Mouse (Mus musculus) liver, adult 2 months (tissue): ENCODE data around the gene Lpar5. TPM values are rescaled to one million over a fixed set of nuclear protein-coding genes. Genes with fewer than 3 reads are reported as not detected.

Source experiments
- DNase-seq: peaks from one replicate; pipeline ENCODE4 v3.0.0-alpha.2; 2011; ENCODE audit warnings: low read depth, low spot score; ENCODE audit errors: extremely low read depth
- H3K27ac ChIP-seq: fragments of 200-500 bp; replicated peaks from 2 replicates; pipeline ENCODE4 v1.5.1; 2012; ENCODE audit warnings: low read depth, mild to moderate bottlenecking, control low read depth, inconsistent platforms, low read length; ENCODE audit not compliant: insufficient read depth
- H3K27me3 ChIP-seq: fragments of 200-500 bp; 2 replicates; pipeline ENCODE4 v1.6.1; 2012; ENCODE audit warnings: mild to moderate bottlenecking, moderate library complexity, low read length, inconsistent platforms; ENCODE audit not compliant: control insufficient read depth, insufficient read depth
- H3K36me3 ChIP-seq: fragments of 200-500 bp; 2 replicates; pipeline ENCODE4 v1.6.1; 2012; ENCODE audit warnings: low read length, inconsistent platforms; ENCODE audit not compliant: control insufficient read depth, insufficient read depth
- H3K4me1 ChIP-seq: fragments of 200-500 bp; 2 replicates; pipeline ENCODE4 v1.6.1; 2011; ENCODE audit warnings: low read length; ENCODE audit not compliant: control insufficient read depth, insufficient read depth
- H3K4me3 ChIP-seq: fragments of 200-500 bp; 2 replicates; pipeline ENCODE4 v1.5.1; 2011; ENCODE audit warnings: low read depth, mild to moderate bottlenecking, control low read depth, low read length, moderate library complexity; ENCODE audit not compliant: insufficient read depth
- H3K79me2 ChIP-seq: fragments of 200-500 bp; 2 replicates; pipeline ENCODE4 v1.6.1; 2012; ENCODE audit warnings: inconsistent platforms, mild to moderate bottlenecking, low read length, moderate library complexity; ENCODE audit not compliant: control insufficient read depth, insufficient read depth
- H3K9ac ChIP-seq: fragments of 200-500 bp; 2 replicates; pipeline ENCODE4 v1.6.1; 2012; ENCODE audit warnings: low read depth, mild to moderate bottlenecking, control low read depth, inconsistent platforms, low read length
- CTCF ChIP-seq: fragments of 200-500 bp; IDR thresholded peaks from 2 replicates; pipeline ENCODE4 v1.5.1; 2011; ENCODE audit warnings: low read depth, low read length, control low read depth
- POLR2A ChIP-seq: fragments of 200-500 bp; IDR thresholded peaks from 2 replicates; pipeline ENCODE4 v1.6.1; 2011; ENCODE audit warnings: low read length, control low read depth; ENCODE audit not compliant: insufficient read depth; ENCODE audit errors: extremely low read depth
- WGBS: fragments of 180-500 bp; shearing (Covaris S2); methylation state at CpG from one replicate; pipeline ENCODE4 v1.1.7; 2018; 5-methylcytosine and 5-hydroxymethylcytosine counted together
- polyA plus RNA-seq: library from polyadenylated mRNA; depleted of rRNA; stranded (reverse); fragments of >200 nt; gene quantifications from 2 replicates; pipeline ENCODE4 v1.2.3, GENCODE M21; 2012
- total RNA-seq: library from RNA; depleted of rRNA; stranded (reverse); fragments of >200 nt; gene quantifications from 2 replicates; pipeline ENCODE4 v1.2.3, GENCODE M21; 2014

Lpar5 gene
- total and polyA plus RNA-seq, 2 experiments = 1.2 TPM; not detected in 1

DNA sequence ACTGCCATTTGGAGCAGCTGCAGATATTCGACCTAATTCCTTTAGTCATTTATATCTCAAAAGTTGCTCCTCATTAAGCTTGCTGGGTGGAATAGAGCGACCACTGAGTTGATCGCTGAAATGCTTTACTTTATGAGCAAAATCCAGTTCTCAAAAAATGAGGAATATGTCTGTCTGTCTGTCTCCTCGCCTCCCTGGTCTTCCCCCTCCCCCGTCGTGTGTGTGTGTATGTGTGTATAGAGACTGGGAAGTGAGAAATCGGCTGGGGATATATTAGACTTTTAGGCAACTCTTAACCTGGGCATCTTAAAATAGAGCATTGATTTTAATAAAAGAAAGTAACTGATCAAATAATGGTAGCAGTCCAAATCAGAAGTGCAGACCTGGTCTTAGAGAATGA lies 27.5 kb upstream of the Lpar5 start:
- 9% methylated on average over 7 of the region's 7 CpGs for WGBS
- Histone ChIP-seq H3K9ac (peak overlapping the region; percentile 70), H3K27ac (peak overlapping the region; percentile 73), H3K4me1 (peaks cover 6% of the 10 kb centered on the region), H3K4me3 (peak overlapping the region; percentile 77), H3K27me3 (no peaks in the 10 kb centered on the region), H3K79me2 (peaks cover 3% of the 10 kb centered on the region; the same call in 1 of the 2 replicates), H3K36me3 (peaks cover 19% of the 10 kb centered on the region)
- TF ChIP-seq POLR2A = no peak
- TF ChIP-seq CTCF = no peak
- DNase-seq = no peak

DNA sequence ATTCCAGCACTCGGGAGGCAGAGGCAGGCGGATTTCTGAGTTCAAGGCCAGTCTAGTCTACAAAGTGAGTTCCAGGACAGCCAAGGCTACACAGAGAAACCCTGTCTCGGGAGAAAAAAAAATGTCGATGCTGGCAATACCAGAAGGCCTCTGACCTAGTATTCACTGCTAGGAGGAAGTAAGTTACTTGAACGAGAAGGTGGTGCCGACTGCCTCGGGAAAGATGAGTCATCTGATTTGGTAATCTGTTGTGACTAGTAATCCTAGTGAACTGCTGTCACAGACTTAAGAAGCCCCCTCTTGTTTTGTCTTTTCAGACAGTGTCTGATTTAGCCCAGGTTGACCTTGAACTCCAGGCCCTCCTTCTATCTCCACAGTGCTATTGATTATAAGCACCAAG lies 26.7 kb upstream of the Lpar5 start:
- 41% methylated on average over 7 of the region's 7 CpGs for WGBS
- Histone ChIP-seq H3K4me3 (no peak overlapping the region), H3K27ac (no peak overlapping the region), H3K36me3 (peaks cover 17% of the 10 kb centered on the region), H3K27me3 (no peaks in the 10 kb centered on the region), H3K9ac (no peak overlapping the region), H3K4me1 (peaks cover 6% of the 10 kb centered on the region), H3K79me2 (peaks cover 3% of the 10 kb centered on the region; the same call in 1 of the 2 replicates)
- peak; percentile 60 for DNase-seq
- TF ChIP-seq CTCF = no peak
- TF ChIP-seq POLR2A = no peak

DNA sequence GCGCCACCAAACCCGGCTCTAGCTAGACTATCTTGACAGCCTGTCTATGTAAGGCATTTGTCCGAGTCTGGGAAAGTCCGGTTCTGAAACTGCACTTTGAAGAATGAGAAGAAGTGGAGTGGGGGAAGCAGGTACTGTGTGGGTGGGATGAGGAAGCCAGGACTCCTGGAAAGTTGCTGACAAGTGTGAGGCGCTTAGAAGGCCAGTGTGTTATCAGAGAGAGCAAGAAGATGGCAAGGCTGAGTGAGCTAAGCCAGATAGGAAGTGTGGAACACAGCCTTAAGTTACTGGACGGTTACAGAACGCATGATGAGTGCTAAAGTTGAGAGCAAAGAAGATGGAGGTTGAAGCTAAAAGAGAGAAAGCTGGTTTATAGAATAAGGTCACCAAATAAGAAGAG lies 25.6 kb upstream of the Lpar5 start:
- 86% methylated on average over 7 of the region's 7 CpGs for WGBS
- Histone ChIP-seq H3K27me3 (no peaks in the 10 kb centered on the region), H3K79me2 (peaks cover 3% of the 10 kb centered on the region; the same call in 1 of the 2 replicates), H3K36me3 (peaks cover 17% of the 10 kb centered on the region; the same call in 1 of the 2 replicates), H3K27ac (no peak overlapping the region), H3K9ac (no peak overlapping the region), H3K4me3 (no peak overlapping the region), H3K4me1 (peaks cover 9% of the 10 kb centered on the region)
- DNase-seq = no peak
- TF ChIP-seq CTCF (no peak), POLR2A (no peak)

DNA sequence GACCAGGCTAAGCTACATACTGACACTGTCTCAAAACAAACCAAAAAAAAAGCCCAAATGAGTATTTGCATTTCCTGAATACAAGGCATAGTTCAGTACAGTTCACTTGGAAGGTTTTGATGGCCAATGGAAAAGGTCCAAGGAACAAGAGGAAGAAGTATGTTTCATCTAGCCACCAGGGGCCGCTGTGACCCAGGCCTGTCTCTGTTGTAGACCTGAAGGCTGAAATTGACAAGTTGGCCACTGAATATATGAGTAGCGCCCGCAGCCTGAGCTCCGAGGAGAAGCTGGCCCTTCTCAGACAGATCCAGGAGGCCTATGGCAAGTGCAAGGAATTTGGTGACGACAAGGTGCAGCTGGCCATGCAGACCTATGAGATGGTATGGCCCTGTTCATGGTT lies 21.0 kb upstream of the Lpar5 start:
- no peak overlapping the region for H3K4me3 ChIP-seq
- no peak overlapping the region for H3K9ac ChIP-seq
- H3K79me2 ChIP-seq = no peaks in the 10 kb centered on the region
- TF ChIP-seq POLR2A (no peak), CTCF (peak; percentile 81)
- peak; percentile 85 for DNase-seq
- peaks cover 3% of the 10 kb centered on the region for H3K4me1 ChIP-seq
- H3K27me3 ChIP-seq = no peaks in the 10 kb centered on the region
- H3K36me3 ChIP-seq = peaks cover 42% of the 10 kb centered on the region
- H3K27ac ChIP-seq = no peak overlapping the region
- 50% methylated on average over 5 of the region's 5 CpGs for WGBS

- no peak within 1 kb of the TSS for H3K9ac ChIP-seq
- H3K36me3 ChIP-seq = peaks cover 49% of the 10 kb centered on the region
Observed at GRCm38 (mm10) chr6:125049678-125050077, 18.0 kb upstream of the Lpar5 start, which contains the start of gene Acrbp. TSS of gene Acrbp (plus strand) at chr6:125049689.

DNA sequence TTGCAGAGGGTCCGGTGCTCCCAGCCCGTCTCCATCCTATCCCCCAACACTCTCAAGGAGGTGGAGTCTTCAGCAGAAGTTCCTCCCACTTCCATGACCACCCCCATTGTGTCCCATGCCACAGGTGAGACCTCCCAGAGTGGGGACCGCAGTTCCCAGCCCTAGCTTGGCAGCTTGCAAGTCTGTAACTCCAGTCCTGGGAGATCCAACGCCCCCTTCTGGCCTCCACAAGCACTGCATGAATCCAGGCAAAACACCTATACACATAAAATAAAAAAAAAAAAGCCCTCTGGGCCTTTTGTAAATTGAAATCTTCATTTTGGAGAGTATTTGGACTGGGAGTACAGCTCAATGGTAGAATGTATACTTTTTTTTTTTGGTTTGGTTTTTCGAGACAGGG lies 16.5 kb upstream of the Lpar5 start:
- Histone ChIP-seq H3K4me3 (no peak overlapping the region), H3K36me3 (peaks cover 39% of the 10 kb centered on the region), H3K4me1 (peaks cover 1% of the 10 kb centered on the region; the same call in 1 of the 2 replicates), H3K27me3 (no peaks in the 10 kb centered on the region), H3K79me2 (no peaks in the 10 kb centered on the region), H3K27ac (no peak overlapping the region), H3K9ac (no peak overlapping the region)
- WGBS = 80% methylated on average over 5 of the region's 5 CpGs
- TF ChIP-seq CTCF = peak; percentile 62
- no peak for TF ChIP-seq POLR2A
- no peak for DNase-seq

More at GRCm38 (mm10) chr6:125049678-125050077, 18.0 kb upstream of the Lpar5 start, which contains the start of gene Acrbp:
- Histone ChIP-seq H3K4me3 (no peak within 1 kb of the TSS), H3K4me1 (peaks cover 3% of the 10 kb centered on the region), H3K27me3 (no peaks in the 10 kb centered on the region), H3K79me2 (no peaks in the 10 kb centered on the region), H3K27ac (no peak within 1 kb of the TSS)
- 76% methylated on average over 20 of the region's 20 CpGs for WGBS
- TF ChIP-seq CTCF = no peak
- no peak for DNase-seq
